Mouse (Mus musculus) kidney, embryonic 15.5 days (tissue): ENCODE measurements around the gene Tmprss4. TPM values are rescaled to one million over a fixed set of nuclear protein-coding genes. Genes with fewer than 3 reads are reported as not detected.

Source experiments
- ATAC-seq: fragments of 200-750 bp; cut with Nextera tagmentation; replicated peaks from 2 replicates; pipeline ENCODE4 v1.8.0; 2017; ENCODE audit warnings: moderate TSS enrichment; ENCODE audit not compliant: low FRiP score
- H3K27ac ChIP-seq: fragments of 300-500 bp; sonication (generic); 2 replicates; pipeline ENCODE4 v1.5.1; 2015; ENCODE audit warnings: mild to moderate bottlenecking, inconsistent platforms
- H3K27me3 ChIP-seq: fragments of 300-500 bp; sonication (generic); 2 replicates; pipeline ENCODE4 v1.6.1; 2015; ENCODE audit warnings: inconsistent platforms
- H3K36me3 ChIP-seq: fragments of 300-500 bp; sonication (generic); 2 replicates; pipeline ENCODE4 v1.6.1; 2015; ENCODE audit warnings: inconsistent platforms
- H3K4me1 ChIP-seq: fragments of 300-500 bp; sonication (generic); 2 replicates; pipeline ENCODE4 v1.6.1; 2015; ENCODE audit warnings: inconsistent platforms
- H3K4me2 ChIP-seq: fragments of 300-500 bp; sonication (generic); 2 replicates; pipeline ENCODE4 v1.6.1; 2015; ENCODE audit warnings: moderate library complexity, mild to moderate bottlenecking, inconsistent platforms
- H3K4me3 ChIP-seq: fragments of 300-500 bp; sonication (generic); replicated peaks from 2 replicates; pipeline ENCODE4 v1.5.1; 2015; ENCODE audit warnings: mild to moderate bottlenecking, inconsistent platforms
- H3K9ac ChIP-seq: fragments of 300-500 bp; sonication (generic); 2 replicates; pipeline ENCODE4 v1.6.1; 2015; ENCODE audit warnings: mild to moderate bottlenecking, inconsistent platforms
- H3K9me3 ChIP-seq: fragments of 300-500 bp; sonication (generic); replicated peaks from 2 replicates; pipeline ENCODE4 v1.6.1; 2016; ENCODE audit warnings: inconsistent platforms
- WGBS: fragments of 180-500 bp; shearing (Covaris S2); methylation state at CpG from one replicate; pipeline ENCODE4 v1.1.7; 2015; ENCODE audit warnings: mixed read lengths; 5-methylcytosine and 5-hydroxymethylcytosine counted together
- polyA plus RNA-seq: library from polyadenylated mRNA; unstranded; fragments of >200 nt; fragmentation: Nextera tagmentation; extraction: Ambion mirVana; gene quantifications from 2 replicates; pipeline ENCODE4 v1.2.1, GENCODE M21; 2015

The Tmprss4 gene
- polyA plus RNA-seq, 1 experiment from 2014 or later: 0.27 TPM

DNA sequence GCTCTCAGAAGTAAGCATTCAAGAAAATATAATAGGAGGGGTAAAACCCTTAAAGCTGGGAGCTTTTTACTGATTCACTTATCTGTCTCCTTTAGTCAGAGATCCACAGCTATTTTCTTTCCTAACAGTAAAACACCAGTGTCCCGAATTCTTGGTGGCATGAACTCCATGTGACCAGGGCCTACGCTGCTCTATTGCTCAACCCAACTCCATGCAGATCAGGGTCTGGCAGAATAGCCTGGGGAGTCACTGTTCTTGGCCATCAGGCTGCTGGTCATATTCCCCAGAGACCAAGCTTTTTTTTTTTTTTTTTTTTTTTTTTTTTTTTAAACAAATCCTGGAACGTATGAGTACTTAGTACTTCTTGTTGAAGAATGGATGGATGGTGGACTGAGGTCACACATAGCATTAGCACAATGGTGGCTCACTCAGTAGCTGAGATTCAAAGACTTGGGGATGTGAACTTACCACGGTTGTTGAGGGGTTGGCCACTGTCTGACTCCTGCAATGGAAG is 14.2 kb downstream of the Tmprss4 start:
- Histone ChIP-seq H3K9me3 (no peaks in the 10 kb centered on the region), H3K4me2 (no peak overlapping the region), H3K4me3 (no peak overlapping the region), H3K4me1 (no peaks in the 10 kb centered on the region), H3K9ac (no peak overlapping the region), H3K27ac (no peak overlapping the region), H3K36me3 (no peaks in the 10 kb centered on the region), H3K27me3 (0 out of 2 replicates have a peak, but pooled peaks cover 3% of the 10 kb centered on the region)
- no peak for ATAC-seq
- WGBS: 77% methylated on average over 4 of the region's 4 CpGs

- Histone ChIP-seq H3K9ac (no peak overlapping the region), H3K4me1 (no peaks in the 10 kb centered on the region), H3K27ac (no peak overlapping the region), H3K27me3 (no peaks in the 10 kb centered on the region), H3K9me3 (no peaks in the 10 kb centered on the region), H3K4me2 (no peak overlapping the region), H3K4me3 (no peak overlapping the region), H3K36me3 (no peaks in the 10 kb centered on the region)
- no peak for ATAC-seq
- WGBS: 82% methylated on average over 10 of the region's 10 CpGs
Measured at GRCm38 (mm10) chr9:45188570-45189563, 15.0 kb downstream of the Tmprss4 start.

GRCm38 (mm10) chr9:45185250-45185649 is 18.6 kb downstream of the Tmprss4 start:
- Histone ChIP-seq H3K4me2 (no peak overlapping the region), H3K4me3 (no peak overlapping the region), H3K4me1 (0 out of 2 replicates have a peak, but pooled peaks cover 3% of the 10 kb centered on the region), H3K27me3 (no peaks in the 10 kb centered on the region), H3K27ac (no peak overlapping the region), H3K36me3 (no peaks in the 10 kb centered on the region), H3K9ac (no peak overlapping the region), H3K9me3 (no peaks in the 10 kb centered on the region)
- ATAC-seq: no peak
- WGBS: 85% methylated on average over 4 of the region's 4 CpGs

DNA sequence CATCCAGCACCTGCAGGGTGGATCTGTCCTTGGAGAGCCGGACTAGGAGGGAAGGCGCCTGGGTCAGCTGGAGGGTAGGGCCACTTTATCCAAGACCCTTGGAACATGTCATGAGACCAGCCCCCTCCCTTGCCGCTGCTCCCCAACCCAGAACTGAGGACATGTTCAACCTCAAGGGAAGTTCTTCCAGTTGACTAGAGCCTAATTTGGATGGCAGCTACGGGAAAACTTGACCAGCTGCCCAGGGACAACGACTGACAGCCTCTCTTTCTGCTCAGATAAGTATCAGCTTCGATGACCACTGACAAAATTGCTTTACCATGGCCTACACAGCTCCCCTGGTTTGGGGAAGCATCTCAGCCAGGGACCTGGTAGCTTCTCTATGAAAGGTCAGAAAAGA is 20.6 kb downstream of the Tmprss4 start:
- 0 out of 2 replicates have a peak, but pooled peaks cover 3% of the 10 kb centered on the region for H3K4me1 ChIP-seq
- no peak overlapping the region for H3K27ac ChIP-seq
- H3K9me3 ChIP-seq: no peaks in the 10 kb centered on the region
- no peak overlapping the region for H3K4me3 ChIP-seq
- no peaks in the 10 kb centered on the region for H3K36me3 ChIP-seq
- ATAC-seq: no peak
- no peak overlapping the region for H3K4me2 ChIP-seq
- H3K27me3 ChIP-seq: no peaks in the 10 kb centered on the region
- H3K9ac ChIP-seq: no peak overlapping the region
- 85% methylated on average over 6 of the region's 6 CpGs for WGBS

DNA sequence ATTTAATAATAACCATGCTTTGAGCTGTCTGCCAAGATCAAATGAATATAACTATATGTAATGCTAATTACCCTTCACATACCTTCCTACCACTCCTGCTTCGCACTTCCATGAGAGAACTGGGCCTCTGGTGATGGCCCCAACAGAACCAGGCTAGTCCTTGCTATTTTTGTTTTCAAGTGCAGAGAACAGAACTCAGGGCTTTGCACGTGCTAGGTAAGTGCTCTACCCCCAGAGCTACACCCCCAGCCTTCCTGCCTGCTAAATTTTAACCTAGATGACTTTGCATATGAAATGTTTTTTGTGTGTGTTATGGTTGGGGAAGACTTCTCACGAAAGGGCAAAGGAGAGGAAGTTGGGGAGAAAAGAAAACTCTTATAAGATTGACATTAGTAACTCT is 21.4 kb downstream of the Tmprss4 start:
- WGBS: 53% methylated on average over 3 of the region's 3 CpGs
- Histone ChIP-seq H3K27me3 (no peaks in the 10 kb centered on the region), H3K4me2 (no peak overlapping the region), H3K9ac (no peak overlapping the region), H3K27ac (no peak overlapping the region), H3K9me3 (no peaks in the 10 kb centered on the region), H3K4me1 (0 out of 2 replicates have a peak, but pooled peaks cover 3% of the 10 kb centered on the region), H3K4me3 (no peak overlapping the region), H3K36me3 (no peaks in the 10 kb centered on the region)
- no peak for ATAC-seq

GRCm38 (mm10) chr9:45181770-45182169 is 22.1 kb downstream of the Tmprss4 start, which contains the start of gene BC049352:
TSS of gene BC049352 (plus strand) at chr9:45182007.
- H3K36me3 ChIP-seq: no peaks in the 10 kb centered on the region
- H3K9ac ChIP-seq: no peak within 1 kb of the TSS
- H3K4me1 ChIP-seq: 0 out of 2 replicates have a peak, but pooled peaks cover 3% of the 10 kb centered on the region
- no peak for ATAC-seq
- H3K4me3 ChIP-seq: no peak within 1 kb of the TSS
- no peak within 1 kb of the TSS for H3K4me2 ChIP-seq
- no peaks in the 10 kb centered on the region for H3K27me3 ChIP-seq
- no peak within 1 kb of the TSS for H3K27ac ChIP-seq
- H3K9me3 ChIP-seq: no peaks in the 10 kb centered on the region
- WGBS: 15% methylated on average over 2 of the region's 2 CpGs

- 89% methylated on average over 5 of the region's 5 CpGs for WGBS
- no peaks in the 10 kb centered on the region for H3K27me3 ChIP-seq
- no peak overlapping the region for H3K4me3 ChIP-seq
- no peak for ATAC-seq
- H3K4me2 ChIP-seq: no peak overlapping the region
- no peaks in the 10 kb centered on the region for H3K9me3 ChIP-seq
- 0 out of 2 replicates have a peak, but pooled peaks cover 3% of the 10 kb centered on the region for H3K4me1 ChIP-seq
- no peak overlapping the region for H3K27ac ChIP-seq
- H3K36me3 ChIP-seq: no peaks in the 10 kb centered on the region
- no peak overlapping the region for H3K9ac ChIP-seq
Measured at GRCm38 (mm10) chr9:45179282-45179681, 24.6 kb downstream of the Tmprss4 start.

GRCm38 (mm10) chr9:45173475-45173874 is 30.4 kb downstream of the Tmprss4 start:
- WGBS: 56% methylated on average over 3 of the region's 3 CpGs
- no peak for ATAC-seq
- H3K9ac ChIP-seq: no peak overlapping the region
- no peaks in the 10 kb centered on the region for H3K27me3 ChIP-seq
- no peak overlapping the region for H3K27ac ChIP-seq
- no peaks in the 10 kb centered on the region for H3K9me3 ChIP-seq
- no peak overlapping the region for H3K4me2 ChIP-seq
- H3K4me1 ChIP-seq: no peaks in the 10 kb centered on the region
- H3K4me3 ChIP-seq: no peak overlapping the region
- H3K36me3 ChIP-seq: no peaks in the 10 kb centered on the region

- H3K27ac ChIP-seq: no peak overlapping the region
- no peaks in the 10 kb centered on the region for H3K36me3 ChIP-seq
- no peaks in the 10 kb centered on the region for H3K27me3 ChIP-seq
- H3K4me2 ChIP-seq: no peak overlapping the region
- no peaks in the 10 kb centered on the region for H3K9me3 ChIP-seq
- WGBS: 74% methylated on average over 1 of the region's 1 CpGs
- no peak for ATAC-seq
- no peak overlapping the region for H3K9ac ChIP-seq
- no peak overlapping the region for H3K4me3 ChIP-seq
- H3K4me1 ChIP-seq: no peaks in the 10 kb centered on the region
Measured at GRCm38 (mm10) chr9:45171073-45171610, 32.8 kb downstream of the Tmprss4 start.

- Histone ChIP-seq H3K36me3 (no peaks in the 10 kb centered on the region), H3K4me3 (no peak overlapping the region), H3K27ac (no peak overlapping the region), H3K9ac (no peak overlapping the region), H3K4me1 (no peaks in the 10 kb centered on the region), H3K4me2 (no peak overlapping the region), H3K27me3 (no peaks in the 10 kb centered on the region), H3K9me3 (no peaks in the 10 kb centered on the region)
- 86% methylated on average over 5 of the region's 5 CpGs for WGBS
- ATAC-seq: no peak
Measured at GRCm38 (mm10) chr9:45170150-45170549, 33.7 kb downstream of the Tmprss4 start.

- no peaks in the 10 kb centered on the region for H3K9me3 ChIP-seq
- no peak overlapping the region for H3K27ac ChIP-seq
- no peak overlapping the region for H3K4me2 ChIP-seq
- no peak for ATAC-seq
- H3K4me3 ChIP-seq: no peak overlapping the region
- H3K36me3 ChIP-seq: no peaks in the 10 kb centered on the region
- H3K9ac ChIP-seq: no peak overlapping the region
- 73% methylated on average over 5 of the region's 5 CpGs for WGBS
- no peaks in the 10 kb centered on the region for H3K4me1 ChIP-seq
- peaks cover 6% of the 10 kb centered on the region; the same call in 1 of the 2 replicates for H3K27me3 ChIP-seq
Measured at GRCm38 (mm10) chr9:45167903-45168302, 36.0 kb downstream of the Tmprss4 start.

- WGBS: 44% methylated on average over 7 of the region's 7 CpGs
- H3K4me2 ChIP-seq: no peak overlapping the region
- no peak for ATAC-seq
Measured at GRCm38 (mm10) chr9:45153361-45153760, 50.5 kb downstream of the Tmprss4 start.

More at GRCm38 (mm10) chr9:45153361-45153760, 50.5 kb downstream of the Tmprss4 start:
- Histone ChIP-seq H3K27me3 (peaks cover 34% of the 10 kb centered on the region), H3K4me1 (no peaks in the 10 kb centered on the region), H3K27ac (no peak overlapping the region), H3K4me3 (no peak overlapping the region), H3K9me3 (0 out of 2 replicates have a peak, but pooled peaks cover 2% of the 10 kb centered on the region), H3K9ac (no peak overlapping the region), H3K36me3 (no peaks in the 10 kb centered on the region)
